Mouse (Mus musculus) neural tube, embryonic 10.5 days (tissue): ENCODE data around the gene Mafg.
"Not testable (repeated sequence)": the region's sequence is repeated elsewhere in the genome, so short reads cannot be mapped to it uniquely, and the experiment has no call there.

Source experiments
- DNase-seq: peaks from one replicate; pipeline ENCODE4 v3.0.0-alpha.2; 2017; ENCODE audit warnings: low spot score; ENCODE audit errors: extremely low spot score

Mafg gene

GRCm38 (mm10) chr11:120598283-120598989, 35.0 kb downstream of the Mafg start, which contains the start of the genes Alyref and Anapc11:
TSS of gene Alyref (minus strand) at chr11:120598365.
TSS of gene Anapc11 (plus strand) at chr11:120598421.
- peak; percentile 92 for DNase-seq

- no peak for DNase-seq
Observed at GRCm38 (mm10) chr11:120597240-120598235, 35.9 kb downstream of the Mafg start.

- DNase-seq: no peak
Observed at GRCm38 (mm10) chr11:120588531-120588930, 44.9 kb downstream of the Mafg start.

- DNase-seq: no peak
Observed at GRCm38 (mm10) chr11:120583937-120584336, 49.5 kb downstream of the Mafg start.

GRCm38 (mm10) chr11:120582982-120583293, 50.5 kb downstream of the Mafg start:
- not testable (repeated sequence) for DNase-seq

- DNase-seq: no peak
Observed at GRCm38 (mm10) chr11:120582268-120582981, 51.0 kb downstream of the Mafg start.

DNA sequence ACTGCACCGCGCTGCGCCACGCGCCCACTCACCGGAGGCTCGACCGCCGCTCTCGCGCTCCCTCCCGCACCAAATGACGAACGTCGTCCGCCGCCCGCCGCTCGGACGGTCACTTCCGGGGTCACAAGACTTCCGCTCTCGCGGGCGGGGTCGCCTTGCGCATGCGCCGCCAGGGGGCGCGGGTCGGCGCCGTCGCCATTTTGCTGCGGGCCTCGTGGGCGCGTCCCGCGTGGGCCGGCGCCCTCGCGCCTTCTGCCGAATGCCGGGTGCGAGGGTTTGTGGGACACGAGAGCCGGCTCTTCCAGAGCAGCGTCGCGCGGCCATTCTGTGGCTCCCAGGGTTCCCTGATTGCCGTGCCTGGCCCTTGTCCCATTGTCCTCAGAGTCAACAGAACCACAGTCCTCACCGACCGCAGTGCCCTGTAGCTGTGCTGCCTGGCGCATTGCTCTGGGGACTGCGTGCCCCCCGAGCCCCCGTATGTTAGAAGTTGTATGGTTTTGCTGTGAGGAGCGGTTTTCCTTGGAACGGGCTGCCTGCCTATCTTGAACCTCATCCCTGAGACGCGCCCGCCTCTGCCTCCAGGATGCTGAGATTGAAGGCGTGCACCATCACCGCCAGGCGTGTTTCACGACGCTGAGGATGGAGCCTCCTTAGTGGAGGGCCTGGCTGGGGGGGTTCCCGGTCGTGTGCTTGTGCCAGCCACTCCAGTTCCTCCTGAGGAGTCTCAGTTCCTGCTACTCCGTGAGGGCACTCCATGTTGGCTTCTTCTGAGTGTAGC, 51.7 kb downstream of the Mafg start, which contains the start of gene Arhgdia:
Gene Arhgdia (minus strand): TSS at position 135 of the 778 bp plus-strand sequence.
- peak; percentile 91 for DNase-seq

DNA sequence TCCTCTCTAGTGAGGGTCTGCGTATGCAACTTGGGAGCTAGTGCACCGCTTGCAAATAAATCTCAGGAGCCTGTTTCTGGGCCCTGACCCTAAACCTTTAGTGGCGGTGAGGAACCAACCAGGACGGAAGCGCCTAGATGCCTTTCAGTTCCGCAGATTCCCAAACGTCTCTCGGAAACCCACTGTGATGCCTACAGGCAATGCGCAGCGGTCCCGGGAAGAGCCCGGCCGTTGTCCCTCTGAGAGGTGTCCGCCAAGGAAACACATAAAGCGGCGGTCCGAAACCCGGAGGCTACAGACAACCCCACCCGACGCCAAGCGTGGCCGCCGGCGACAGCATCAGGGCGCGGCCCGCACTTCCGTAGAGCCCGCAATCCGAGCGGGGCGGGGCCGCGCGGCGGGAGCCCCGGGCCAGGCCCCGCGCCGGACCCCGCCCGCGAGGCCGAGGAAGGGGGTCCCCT, 52.5 kb downstream of the Mafg start:
- DNase-seq: peak; percentile 59

DNA sequence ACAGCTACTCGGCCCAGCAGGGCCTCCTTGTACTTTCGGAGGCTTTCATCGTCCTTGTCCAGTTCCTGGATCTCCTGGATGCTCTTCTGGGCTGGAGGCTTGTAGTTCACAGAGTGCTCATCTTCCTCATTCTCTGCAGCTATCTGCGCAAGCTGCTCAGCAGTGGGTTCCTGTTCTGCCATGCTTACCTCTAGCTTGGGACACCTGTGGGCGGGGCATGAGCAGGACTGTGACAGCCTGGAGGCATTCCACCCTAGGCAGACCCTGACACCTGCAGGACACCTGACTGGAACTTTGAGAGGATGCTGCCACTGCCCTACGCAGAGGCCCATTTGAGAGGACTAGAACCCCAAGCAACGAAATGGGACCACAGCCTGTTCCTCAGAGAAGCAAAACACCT, 53.2 kb downstream of the Mafg start:
- DNase-seq: no peak

DNA sequence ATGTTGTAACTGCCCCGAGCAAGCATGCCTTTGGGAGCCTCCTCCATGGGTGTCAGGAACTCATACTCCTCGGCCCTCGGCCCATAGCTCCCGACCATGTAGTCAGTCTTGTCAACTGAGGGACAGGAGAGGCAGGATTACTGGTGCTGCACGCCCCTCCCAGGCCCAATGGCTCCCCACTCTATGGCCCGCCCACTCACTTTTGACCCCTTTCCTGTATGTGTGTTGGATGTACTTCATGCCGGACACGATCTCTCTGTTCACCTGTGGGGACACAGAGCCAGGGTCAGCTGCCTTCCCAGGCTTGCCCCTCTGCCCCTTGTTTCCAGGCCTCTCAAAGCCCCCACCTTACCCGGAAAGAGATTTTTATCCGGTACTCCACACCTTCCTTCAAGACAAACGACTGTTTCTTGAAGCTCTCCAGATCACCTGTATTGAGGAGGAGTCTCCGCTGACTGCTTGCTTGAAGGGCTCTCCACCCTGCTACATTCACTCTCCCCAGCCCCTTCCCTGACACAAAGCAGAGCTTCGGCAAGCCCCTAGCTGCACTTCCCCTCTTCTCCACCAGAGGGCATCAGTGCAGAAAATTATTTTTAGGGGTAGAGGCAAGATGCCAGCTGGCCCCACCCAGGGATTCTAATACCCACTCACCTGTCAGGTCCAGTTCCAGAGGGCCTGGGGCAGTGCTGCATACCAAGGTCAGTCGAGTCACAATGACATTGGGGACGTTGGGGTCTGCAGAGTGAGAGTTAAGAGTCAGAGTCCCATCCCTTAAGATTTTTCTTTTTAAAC, 53.9 kb downstream of the Mafg start:
- peak; percentile 93 for DNase-seq

DNA sequence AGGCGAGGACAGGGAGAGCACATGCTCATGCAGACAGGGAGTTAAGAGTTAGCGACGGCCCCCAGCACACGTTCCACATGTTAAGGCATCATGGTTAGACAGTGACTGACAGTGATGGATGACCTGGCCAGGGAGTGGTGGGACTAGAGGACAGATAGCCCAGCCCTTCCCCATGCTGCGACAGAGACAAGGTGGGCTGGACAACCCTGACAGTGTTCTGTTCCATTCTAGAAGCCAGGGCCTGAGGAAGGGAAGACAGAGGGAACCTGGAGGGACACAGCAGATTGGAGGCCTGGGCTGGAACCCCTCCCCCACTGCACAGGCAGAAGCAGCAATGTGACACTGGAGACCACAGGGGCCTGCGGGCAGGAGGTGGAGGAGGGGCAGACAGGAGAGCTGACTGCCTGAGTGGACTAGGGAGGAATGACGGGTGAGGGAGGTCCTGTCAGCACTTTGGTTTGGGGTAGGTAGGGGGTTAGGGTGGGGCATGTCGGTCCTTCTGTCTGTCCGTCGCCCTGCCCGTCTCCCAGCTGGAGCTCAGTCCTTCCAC, 54.6 kb downstream of the Mafg start:
- DNase-seq: no peak

- no peak for DNase-seq
Observed at GRCm38 (mm10) chr11:120578024-120578693, 55.2 kb downstream of the Mafg start.

- no peak for DNase-seq
Observed at GRCm38 (mm10) chr11:120577211-120578023, 56.0 kb downstream of the Mafg start.

- DNase-seq: peak; percentile 15
Observed at GRCm38 (mm10) chr11:120576365-120576981, 56.9 kb downstream of the Mafg start.

DNA sequence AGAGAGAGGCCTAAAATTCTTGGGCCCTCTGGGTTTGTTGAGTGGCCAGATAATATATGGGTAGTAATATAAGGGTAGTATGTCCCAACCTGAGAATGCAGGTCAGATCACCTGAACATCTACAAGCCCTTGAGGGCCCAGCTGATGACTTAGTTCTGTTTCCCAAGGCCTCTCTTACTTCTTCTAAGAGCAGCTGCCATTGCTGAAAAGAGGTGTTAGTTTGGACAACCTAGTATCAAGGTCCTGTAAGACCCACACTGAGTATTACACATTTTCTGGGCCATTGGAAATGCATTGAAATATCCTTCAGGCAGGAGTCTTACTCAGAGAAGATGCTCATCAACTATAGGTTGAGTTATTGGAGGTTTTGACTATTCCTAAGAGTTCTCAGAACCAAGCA, 57.5 kb downstream of the Mafg start:
- DNase-seq: no peak
